Mouse (Mus musculus): ENCODE data around the gene Bag3.
A peak's percentile ranks its signal among the peaks of the same experiment; 100 is the strongest.

Gene Bag3

GRCm38 (mm10) chr7:128538196-128538595, 14.8 kb downstream of the Bag3 start:
- no peak for DNase-seq (ENCODE audit: low spot score)

GRCm38 (mm10) chr7:128538769-128539168, 15.4 kb downstream of the Bag3 start:
- no peak for DNase-seq (ENCODE audit: low spot score)

- DNase-seq (ENCODE audit: low spot score): no peak
Observed at GRCm38 (mm10) chr7:128540111-128540510, 16.7 kb downstream of the Bag3 start.

GRCm38 (mm10) chr7:128540734-128541133, 17.3 kb downstream of the Bag3 start:
- peak; percentile 30 for DNase-seq (ENCODE audit: low spot score)

- DNase-seq (ENCODE audit: low spot score): peak; percentile 9
Observed at GRCm38 (mm10) chr7:128541186-128541585, 17.8 kb downstream of the Bag3 start.

GRCm38 (mm10) chr7:128541771-128542170, 18.4 kb downstream of the Bag3 start:
- DNase-seq (ENCODE audit: low spot score): no peak

GRCm38 (mm10) chr7:128542488-128542887, 19.1 kb downstream of the Bag3 start:
- DNase-seq (ENCODE audit: low spot score): no peak

GRCm38 (mm10) chr7:128543148-128543855, 19.9 kb downstream of the Bag3 start:
- no peak for DNase-seq (ENCODE audit: low spot score)

- no peak for DNase-seq (ENCODE audit: low spot score)
Observed at GRCm38 (mm10) chr7:128543961-128544360, 20.5 kb downstream of the Bag3 start.

GRCm38 (mm10) chr7:128544566-128545262, 21.3 kb downstream of the Bag3 start:
- no peak for DNase-seq (ENCODE audit: low spot score)

GRCm38 (mm10) chr7:128546031-128546430, 22.6 kb downstream of the Bag3 start:
- no peak for DNase-seq (ENCODE audit: low spot score)

- DNase-seq (ENCODE audit: low spot score): no peak
Observed at GRCm38 (mm10) chr7:128549137-128549536, 25.7 kb downstream of the Bag3 start.

- DNase-seq (ENCODE audit: low spot score): no peak
Observed at GRCm38 (mm10) chr7:128550328-128551086, 27.1 kb downstream of the Bag3 start.

GRCm38 (mm10) chr7:128551087-128551457, 27.7 kb downstream of the Bag3 start:
- DNase-seq (ENCODE audit: low spot score): no peak

GRCm38 (mm10) chr7:128553105-128553705, 29.8 kb downstream of the Bag3 start:
- no peak for DNase-seq (ENCODE audit: low spot score)

GRCm38 (mm10) chr7:128554502-128554901, 31.1 kb downstream of the Bag3 start:
- no peak for DNase-seq (ENCODE audit: low spot score)

GRCm38 (mm10) chr7:128555141-128555750, 31.8 kb downstream of the Bag3 start:
- no peak for DNase-seq (ENCODE audit: low spot score)

GRCm38 (mm10) chr7:128556923-128557430, 33.6 kb downstream of the Bag3 start:
- no peak for DNase-seq (ENCODE audit: low spot score)

GRCm38 (mm10) chr7:128563373-128563772, 40.0 kb downstream of the Bag3 start:
- DNase-seq (ENCODE audit: low spot score): peak; percentile 39

GRCm38 (mm10) chr7:128566311-128566710, 42.9 kb downstream of the Bag3 start:
- DNase-seq (ENCODE audit: low spot score): no peak

- no peak for DNase-seq (ENCODE audit: low spot score)
Observed at GRCm38 (mm10) chr7:128567561-128568244, 44.3 kb downstream of the Bag3 start.
